Mouse (Mus musculus): ENCODE measurements at regions not wholly inside any gene's neighbourhood (a gene's known extent, or its start where the extent isn't known, plus 50 kb on each side); places are given as distances from the start of the nearest gene placed in this dataset.

- TF ChIP-seq CTCF (IDR thresholded peaks at IDR 0.05; ENCODE audit: borderline replicate concordance, control insufficient read depth, extremely low read depth, insufficient read depth, low read length, poor library complexity) (no peak), POLR2A (IDR thresholded peaks at IDR 0.05; ENCODE audit: control insufficient read depth, extremely low read depth, insufficient read depth, low read length, poor library complexity) (no peak)
- Histone ChIP-seq H3K27me3 (ENCODE audit: control insufficient read depth, insufficient read depth, low read length) (no peaks in the 10 kb centered on the region), H3K27ac (ENCODE audit: control insufficient read depth, insufficient read depth, low read length) (no peak overlapping the region), H3K36me3 (ENCODE audit: control insufficient read depth, insufficient read depth, low read length) (no peaks in the 10 kb centered on the region), H3K4me3 (ENCODE audit: control insufficient read depth, insufficient read depth, low read length) (no peak overlapping the region), H3K4me1 (replicated peaks; ENCODE audit: control insufficient read depth, insufficient read depth, low read length) (peaks cover 36% of the 10 kb centered on the region)
- DNase-seq = no peak
- WGBS = 84% methylated on average over 8 of the region's 8 CpGs
Observed at GRCm38 (mm10) chr2:170286773-170287172, 138.9 kb upstream of the Zfp217 start.

GRCm38 (mm10) chr2:170282463-170282862, 134.6 kb upstream of the Zfp217 start:
- no peak for DNase-seq
- peaks cover 3% of the 10 kb centered on the region for H3K4me1 ChIP-seq (replicated peaks; ENCODE audit: control insufficient read depth, insufficient read depth, low read length)
- no peaks in the 10 kb centered on the region for H3K36me3 ChIP-seq (ENCODE audit: control insufficient read depth, insufficient read depth, low read length)
- H3K27me3 ChIP-seq (ENCODE audit: control insufficient read depth, insufficient read depth, low read length) = no peaks in the 10 kb centered on the region
- H3K4me3 ChIP-seq (ENCODE audit: control insufficient read depth, insufficient read depth, low read length) = no peak overlapping the region
- H3K27ac ChIP-seq (ENCODE audit: control insufficient read depth, insufficient read depth, low read length) = no peak overlapping the region
- WGBS = 91% methylated on average over 6 of the region's 6 CpGs
- TF ChIP-seq CTCF (IDR thresholded peaks at IDR 0.05; ENCODE audit: borderline replicate concordance, control insufficient read depth, extremely low read depth, insufficient read depth, low read length, poor library complexity) = no peak
- TF ChIP-seq POLR2A (IDR thresholded peaks at IDR 0.05; ENCODE audit: control insufficient read depth, extremely low read depth, insufficient read depth, low read length, poor library complexity) = no peak

- H3K36me3 ChIP-seq (ENCODE audit: control insufficient read depth, insufficient read depth, low read length) = no peaks in the 10 kb centered on the region
- no peak overlapping the region for H3K27ac ChIP-seq (ENCODE audit: control insufficient read depth, insufficient read depth, low read length)
- no peak overlapping the region for H3K4me3 ChIP-seq (ENCODE audit: control insufficient read depth, insufficient read depth, low read length)
- H3K27me3 ChIP-seq (ENCODE audit: control insufficient read depth, insufficient read depth, low read length) = no peaks in the 10 kb centered on the region
- H3K4me1 ChIP-seq (replicated peaks; ENCODE audit: control insufficient read depth, insufficient read depth, low read length) = no peaks in the 10 kb centered on the region
- TF ChIP-seq CTCF (IDR thresholded peaks at IDR 0.05; ENCODE audit: borderline replicate concordance, control insufficient read depth, extremely low read depth, insufficient read depth, low read length, poor library complexity) (no peak), POLR2A (IDR thresholded peaks at IDR 0.05; ENCODE audit: control insufficient read depth, extremely low read depth, insufficient read depth, low read length, poor library complexity) (no peak)
- DNase-seq = no peak
- WGBS = 93% methylated on average over 6 of the region's 6 CpGs
Observed at GRCm38 (mm10) chr2:170281311-170282008, 133.6 kb upstream of the Zfp217 start.

GRCm38 (mm10) chr2:170280733-170281132, 132.8 kb upstream of the Zfp217 start:
- Histone ChIP-seq H3K36me3 (ENCODE audit: control insufficient read depth, insufficient read depth, low read length) (no peaks in the 10 kb centered on the region), H3K27ac (ENCODE audit: control insufficient read depth, insufficient read depth, low read length) (no peak overlapping the region), H3K4me1 (replicated peaks; ENCODE audit: control insufficient read depth, insufficient read depth, low read length) (no peaks in the 10 kb centered on the region), H3K4me3 (ENCODE audit: control insufficient read depth, insufficient read depth, low read length) (no peak overlapping the region), H3K27me3 (ENCODE audit: control insufficient read depth, insufficient read depth, low read length) (no peaks in the 10 kb centered on the region)
- DNase-seq = peak; percentile 27
- WGBS = 86% methylated on average over 6 of the region's 6 CpGs
- TF ChIP-seq CTCF (IDR thresholded peaks at IDR 0.05; ENCODE audit: borderline replicate concordance, control insufficient read depth, extremely low read depth, insufficient read depth, low read length, poor library complexity) (no peak), POLR2A (IDR thresholded peaks at IDR 0.05; ENCODE audit: control insufficient read depth, extremely low read depth, insufficient read depth, low read length, poor library complexity) (no peak)

- H3K27me3 ChIP-seq (ENCODE audit: control insufficient read depth, insufficient read depth, low read length) = no peaks in the 10 kb centered on the region
- WGBS = 94% methylated on average over 8 of the region's 8 CpGs
- no peak for TF ChIP-seq POLR2A (IDR thresholded peaks at IDR 0.05; ENCODE audit: control insufficient read depth, extremely low read depth, insufficient read depth, low read length, poor library complexity)
- TF ChIP-seq CTCF (IDR thresholded peaks at IDR 0.05; ENCODE audit: borderline replicate concordance, control insufficient read depth, extremely low read depth, insufficient read depth, low read length, poor library complexity) = no peak
- H3K4me1 ChIP-seq (replicated peaks; ENCODE audit: control insufficient read depth, insufficient read depth, low read length) = no peaks in the 10 kb centered on the region
- no peak overlapping the region for H3K27ac ChIP-seq (ENCODE audit: control insufficient read depth, insufficient read depth, low read length)
- no peak overlapping the region for H3K4me3 ChIP-seq (ENCODE audit: control insufficient read depth, insufficient read depth, low read length)
- no peak for DNase-seq
- no peaks in the 10 kb centered on the region for H3K36me3 ChIP-seq (ENCODE audit: control insufficient read depth, insufficient read depth, low read length)
Observed at GRCm38 (mm10) chr2:170277896-170278295, 130.0 kb upstream of the Zfp217 start.

- H3K36me3 ChIP-seq (ENCODE audit: control insufficient read depth, insufficient read depth, low read length) = no peaks in the 10 kb centered on the region
- no peak overlapping the region for H3K27ac ChIP-seq (ENCODE audit: control insufficient read depth, insufficient read depth, low read length)
- TF ChIP-seq CTCF (IDR thresholded peaks at IDR 0.05; ENCODE audit: borderline replicate concordance, control insufficient read depth, extremely low read depth, insufficient read depth, low read length, poor library complexity) = no peak
- no peak for TF ChIP-seq POLR2A (IDR thresholded peaks at IDR 0.05; ENCODE audit: control insufficient read depth, extremely low read depth, insufficient read depth, low read length, poor library complexity)
- H3K4me1 ChIP-seq (replicated peaks; ENCODE audit: control insufficient read depth, insufficient read depth, low read length) = no peaks in the 10 kb centered on the region
- no peak for DNase-seq
- no peak overlapping the region for H3K4me3 ChIP-seq (ENCODE audit: control insufficient read depth, insufficient read depth, low read length)
- 94% methylated on average over 18 of the region's 18 CpGs for WGBS
- H3K27me3 ChIP-seq (ENCODE audit: control insufficient read depth, insufficient read depth, low read length) = no peaks in the 10 kb centered on the region
Observed at GRCm38 (mm10) chr2:170277182-170277767, 129.4 kb upstream of the Zfp217 start.
